Mouse (Mus musculus) layer of hippocampus, adult 11-12 months (tissue): Measurements from ENCODE around the gene Hdgfl3.
"Not testable (repeated sequence)": the region's sequence is repeated elsewhere in the genome, so short reads cannot be mapped to it uniquely, and the experiment has no call there.

Experiments used
- DNase-seq: peaks from one replicate; pipeline ENCODE4 v3.0.0; 2022; ENCODE audit warnings: low spot score

Gene Hdgfl3

DNA sequence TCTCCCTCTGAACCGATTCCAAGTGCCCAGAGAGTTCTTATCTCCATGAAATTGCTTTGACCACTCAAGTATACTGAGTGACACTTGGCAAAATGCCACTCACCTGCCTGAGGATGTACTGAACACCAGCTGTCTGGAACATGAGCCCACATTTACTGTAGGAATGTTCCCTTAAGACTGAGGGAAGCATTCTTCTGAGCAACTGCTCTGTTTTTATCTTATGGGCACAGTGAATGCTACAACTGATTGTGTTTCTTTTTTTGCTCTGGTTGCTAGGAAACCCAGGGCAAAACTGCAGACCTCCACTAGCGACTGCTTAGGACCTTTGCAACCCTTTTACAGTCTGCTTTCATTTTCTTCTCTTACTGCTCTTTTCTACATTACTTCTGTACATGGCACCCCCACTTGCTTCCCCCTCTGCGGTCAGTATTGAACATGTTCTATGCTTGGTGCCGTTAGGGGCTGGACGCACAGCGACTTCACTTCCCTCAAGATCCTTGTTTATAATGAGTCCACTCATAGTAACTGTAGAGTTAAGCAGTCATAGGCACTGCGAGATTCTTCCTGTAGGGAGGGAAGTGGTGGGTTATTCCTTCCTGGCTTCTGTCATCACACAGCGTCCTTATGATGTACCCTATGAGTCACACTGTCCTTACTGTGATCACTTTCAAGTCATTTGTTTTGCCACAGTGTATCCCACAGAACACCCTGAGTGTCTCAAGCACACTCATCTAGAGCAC is 79.5 kb downstream of the Hdgfl3 start:
- no peak for DNase-seq

DNA sequence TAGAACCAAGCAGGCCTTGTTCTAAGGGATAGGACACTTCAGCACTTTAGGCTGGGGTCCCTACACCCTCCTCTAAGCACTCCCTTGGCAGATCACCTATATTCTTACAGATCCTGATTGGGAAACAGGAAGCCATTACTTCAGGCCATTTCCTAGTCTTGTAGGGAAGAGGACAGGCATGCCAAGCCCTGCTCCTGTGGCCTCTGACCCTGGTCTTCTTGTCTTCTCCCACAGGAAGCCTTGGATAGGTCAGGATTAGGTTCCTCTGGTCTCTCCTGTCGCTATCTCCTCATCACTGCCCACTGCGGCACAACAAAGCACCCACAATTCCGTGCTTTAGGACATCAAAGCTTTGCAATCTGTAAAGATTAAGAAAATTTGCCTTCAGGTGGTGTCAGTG is 82.6 kb downstream of the Hdgfl3 start:
- no peak for DNase-seq

GRCm38 (mm10) chr7:81850171-81850570 is 84.1 kb downstream of the Hdgfl3 start:
- DNase-seq, result no peak

DNA sequence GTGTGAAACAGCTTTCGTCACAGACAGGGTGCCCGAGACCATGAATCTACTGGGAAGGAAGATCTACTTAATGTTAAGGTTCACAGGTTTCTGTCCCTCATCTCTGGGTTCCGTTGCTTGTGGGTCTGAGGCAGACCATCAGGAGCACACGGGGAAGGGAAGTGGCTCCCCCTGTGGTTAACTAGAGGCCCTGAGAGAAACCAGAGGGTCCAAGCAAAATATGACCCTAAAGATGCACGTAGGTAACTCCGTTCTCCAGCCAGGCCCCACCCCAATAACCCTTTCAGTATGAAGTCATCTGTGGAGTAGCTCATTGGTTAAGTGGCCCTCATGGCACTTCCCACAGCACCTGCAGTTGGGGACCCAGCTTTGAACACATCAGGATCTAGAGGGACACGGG is 84.6 kb downstream of the Hdgfl3 start:
- DNase-seq, result no peak

- no peak for DNase-seq
These were observed 85.1 kb downstream of the Hdgfl3 start for GRCm38 (mm10) chr7:81849214-81849613.

DNA sequence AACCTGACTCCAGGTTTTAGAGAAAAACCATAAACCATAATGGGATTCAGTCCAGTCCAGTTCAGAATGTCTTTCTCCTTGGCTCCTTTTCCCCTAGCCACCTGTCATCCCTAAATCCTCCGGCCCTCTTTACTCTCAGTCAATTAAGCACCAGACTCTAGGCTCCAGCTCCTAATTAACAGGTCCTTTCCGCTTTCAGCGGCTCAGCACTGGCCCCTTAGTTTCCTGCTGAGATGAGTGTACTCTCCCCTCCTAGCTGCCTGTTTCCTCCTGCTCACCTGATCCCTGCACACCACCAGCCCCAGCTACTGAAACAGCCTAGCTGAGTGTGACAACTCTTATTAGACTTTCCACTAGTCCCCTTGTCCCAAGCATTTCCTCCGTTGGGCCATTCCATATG is 86.5 kb downstream of the Hdgfl3 start:
- no peak for DNase-seq

DNA sequence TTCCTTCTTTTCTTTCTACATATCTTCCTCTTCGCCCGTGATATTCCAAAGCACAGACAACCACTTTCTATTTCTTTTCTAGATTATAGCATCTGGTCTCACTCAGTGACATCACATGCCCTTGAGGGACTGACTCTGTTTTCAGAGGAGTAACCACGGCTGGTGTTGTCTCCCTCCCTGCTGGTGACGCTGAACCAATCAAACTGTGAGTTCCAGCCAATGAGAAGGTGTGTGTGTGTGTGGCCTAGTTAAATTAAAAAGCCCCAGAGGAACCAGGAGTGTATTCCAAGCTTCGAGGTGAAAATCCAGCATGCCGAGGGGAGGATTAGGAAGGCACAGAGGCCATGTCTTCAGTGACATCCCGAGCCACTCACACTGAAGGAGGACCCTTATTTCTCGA is 87.3 kb downstream of the Hdgfl3 start:
- no peak for DNase-seq

GRCm38 (mm10) chr7:81846008-81846407 is 88.3 kb downstream of the Hdgfl3 start:
- no peak for DNase-seq

GRCm38 (mm10) chr7:81845313-81845712 is 89.0 kb downstream of the Hdgfl3 start:
- DNase-seq, result no peak

- no peak for DNase-seq
These were observed 89.5 kb downstream of the Hdgfl3 start for GRCm38 (mm10) chr7:81844801-81845200.

GRCm38 (mm10) chr7:81843903-81844302 is 90.4 kb downstream of the Hdgfl3 start:
- DNase-seq, result no peak

- DNase-seq, result no peak
These were observed 91.3 kb downstream of the Hdgfl3 start for GRCm38 (mm10) chr7:81842998-81843397.

GRCm38 (mm10) chr7:81842141-81842540 is 92.1 kb downstream of the Hdgfl3 start:
- no peak for DNase-seq

GRCm38 (mm10) chr7:81841439-81841838 is 92.8 kb downstream of the Hdgfl3 start:
- no peak for DNase-seq

GRCm38 (mm10) chr7:81840661-81841181 is 93.6 kb downstream of the Hdgfl3 start:
- no peak for DNase-seq

DNA sequence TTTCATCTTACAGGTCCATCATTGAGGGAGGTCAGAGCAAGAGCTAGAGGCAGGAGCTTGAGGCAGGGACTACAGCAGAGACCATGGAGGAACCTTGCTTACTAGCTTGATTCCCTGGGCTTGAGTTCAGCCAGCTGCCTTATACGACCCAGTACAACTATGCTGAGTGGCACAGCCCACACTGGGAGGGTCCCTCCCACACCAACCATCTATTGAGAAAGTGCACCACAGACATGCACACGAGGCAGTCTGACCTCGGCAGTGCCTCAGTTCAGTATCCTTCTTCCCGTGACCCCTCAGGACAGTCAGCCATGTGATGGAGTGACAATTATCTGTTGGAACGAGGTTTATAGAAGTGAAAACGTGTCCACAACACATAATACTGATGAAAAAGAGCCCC is 94.5 kb downstream of the Hdgfl3 start:
- no peak for DNase-seq

DNA sequence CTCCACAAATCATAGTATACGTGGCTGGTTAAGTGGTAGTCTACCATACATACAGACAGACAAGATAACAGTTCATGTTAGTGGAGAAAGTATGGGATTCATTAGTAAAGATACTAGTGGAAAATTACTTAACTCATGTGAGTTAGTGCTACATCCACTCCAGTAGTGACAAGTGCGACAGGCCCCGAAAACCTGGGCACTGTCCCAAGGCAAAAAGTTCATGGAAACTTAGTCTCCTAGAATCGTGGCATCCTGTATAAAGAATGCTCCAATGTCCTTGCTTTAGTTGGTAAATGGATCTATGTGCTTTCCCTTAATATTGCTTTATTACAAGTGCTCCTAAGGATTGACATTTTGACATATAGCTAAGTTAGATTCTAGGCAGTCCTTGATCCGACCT is 96.5 kb downstream of the Hdgfl3 start:
- not testable (repeated sequence) for DNase-seq

GRCm38 (mm10) chr7:81835430-81835829 is 98.8 kb downstream of the Hdgfl3 start:
- DNase-seq, result no peak

GRCm38 (mm10) chr7:81834847-81835246 is 99.4 kb downstream of the Hdgfl3 start:
- no peak for DNase-seq
